In the genomic region with DNA sequence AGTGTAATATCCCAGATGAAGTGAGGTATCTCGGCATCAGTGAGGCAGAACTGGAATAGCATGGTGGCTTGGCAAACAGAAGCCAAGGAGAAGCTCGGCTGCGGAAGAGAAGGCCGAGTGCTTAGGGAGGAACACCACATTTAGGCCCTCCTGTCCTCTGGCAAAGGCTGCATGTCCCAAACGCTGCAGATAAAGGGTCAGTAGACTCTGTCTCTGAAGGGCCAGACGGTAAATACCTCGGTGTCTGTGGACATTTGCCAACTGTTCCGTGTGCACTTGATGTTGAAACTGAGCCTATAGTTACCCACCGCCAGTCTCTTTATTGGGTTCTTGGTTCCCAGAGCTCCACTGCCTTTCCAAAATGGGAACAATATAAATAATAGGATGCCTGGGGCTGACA, we compare ENCODE assay signal across 15 mouse cellular contexts. TPM values are rescaled to one million over a fixed set of nuclear protein-coding genes. Genes with fewer than 3 reads are reported as not detected.
DNase-seq lines count a peak whose midpoint lies in the region; ATAC-seq and TF ChIP-seq lines count a peak whose summit lies in the region.
"Had no signal": no experiment of that assay in that cellular context is flagged by ENCODE, and none has a peak within 500 bp of the region (broad histone marks: within the 10 kb centered on the region; RNA-seq: fewer than 3 reads in every experiment).

No protein-coding gene starts in this region.

- no peaks in the 10 kb centered on the region for H3K4me1 ChIP-seq in lung, postnatal 0 days (ENCODE audit: insufficient read depth, low read depth, low read length)
- H3K4me1 ChIP-seq in heart, postnatal 0 days (ENCODE audit: control insufficient read depth, insufficient read depth), result peaks cover 26% of the 10 kb centered on the region

- no peak overlapping the region for H3K27ac ChIP-seq in lung, postnatal 0 days (ENCODE audit: low read length)
- peak overlapping the region; percentile 83 for H3K27ac ChIP-seq in heart, postnatal 0 days (ENCODE audit: low read depth)
- H3K27ac ChIP-seq: embryonic facial prominence, embryonic 13.5 days; forebrain, embryonic 12.5 days; hindbrain, embryonic 13.5 days had no signal

- H3K9ac ChIP-seq in lung, postnatal 0 days (replicated peaks; ENCODE audit: low read depth), result no peak overlapping the region
- H3K9ac ChIP-seq in heart, postnatal 0 days (replicated peaks; ENCODE audit: low read depth, low read length), result no peak overlapping the region; the same call in 1 of the 2 replicates
- H3K9ac ChIP-seq: embryonic facial prominence, embryonic 13.5 days; forebrain, embryonic 12.5 days; hindbrain, embryonic 13.5 days had no signal

- H3K36me3 ChIP-seq in lung, postnatal 0 days (ENCODE audit: insufficient read depth, low read length), result no peaks in the 10 kb centered on the region
- no peaks in the 10 kb centered on the region; the same call in 1 of the 2 replicates for H3K36me3 ChIP-seq in heart, postnatal 0 days (replicated peaks; ENCODE audit: control insufficient read depth, insufficient read depth, low read length)

- H3K9me3 ChIP-seq in lung, postnatal 0 days (ENCODE audit: low read length), result no peaks in the 10 kb centered on the region
- H3K9me3 ChIP-seq in heart, postnatal 0 days (replicated peaks; ENCODE audit: control insufficient read depth, low read length), result no peaks in the 10 kb centered on the region
- H3K9me3 ChIP-seq: embryonic facial prominence, embryonic 13.5 days; forebrain, embryonic 12.5 days; hindbrain, embryonic 13.5 days had no signal

- DNase-seq in heart, adult 18-20 months, result peak; percentile 59 to 74
- DNase-seq in heart, postnatal 36 days, result no peak
- peak; percentile 22 for DNase-seq in lung, postnatal 0 days (ENCODE audit: low spot score)
- no peak for DNase-seq in lung, postnatal 10 days
- peak; percentile 56 for DNase-seq in heart, postnatal 0 days (ENCODE audit: low spot score)
- no peak for DNase-seq in retina, embryonic 14.5 days (ENCODE audit: low spot score)
- DNase-seq: cerebellum, postnatal 36 days; layer of hippocampus, adult 9-11 months; lung, postnatal 4 days had no signal

- no peak for TF ChIP-seq CTCF in lung, postnatal 0 days (IDR thresholded peaks at IDR 0.05)
- no peak for TF ChIP-seq CTCF in heart, postnatal 0 days (IDR thresholded peaks at IDR 0.05; ENCODE audit: low read depth)

- no peaks in the 10 kb centered on the region for H3K27me3 ChIP-seq in lung, postnatal 0 days (replicated peaks; ENCODE audit: insufficient read depth, low read length)
- no peaks in the 10 kb centered on the region for H3K27me3 ChIP-seq in heart, postnatal 0 days (ENCODE audit: control insufficient read depth, insufficient read depth, low read length)
- H3K27me3 ChIP-seq: embryonic facial prominence, embryonic 13.5 days; forebrain, embryonic 12.5 days; hindbrain, embryonic 13.5 days had no signal

- H3K4me3 ChIP-seq in lung, postnatal 0 days (ENCODE audit: low read depth, low read length), result no peak overlapping the region
- no peak overlapping the region for H3K4me3 ChIP-seq in heart, postnatal 0 days (ENCODE audit: low read depth, low read length)
- H3K4me3 ChIP-seq: embryonic facial prominence, embryonic 13.5 days; forebrain, embryonic 12.5 days; hindbrain, embryonic 13.5 days; myocyte had no signal

- intact Hi-C loops in heart, postnatal 36 days (cut with DNase I), result loop anchor here (5.0 kb wide), 1 partner anchor 40 kb away; no protein-coding TSS in a partner anchor

- TF ChIP-seq EP300 in lung, postnatal 0 days (IDR thresholded peaks at IDR 0.05), result no peak
- no peak for TF ChIP-seq EP300 in heart, postnatal 0 days (IDR thresholded peaks at IDR 0.05; ENCODE audit: low read depth)

- no peak for ATAC-seq in lung, postnatal 0 days
- 0 out of 2 replicates have a peak, but pooled peaks have one; percentile 22 for ATAC-seq in granulocyte monocyte progenitor cell, adult 5-6 weeks (replicated peaks; ENCODE audit: poor library complexity, severe bottlenecking)
- peak; percentile 66 for ATAC-seq in heart, postnatal 0 days (ENCODE audit: insufficient read depth, low read depth)
- ATAC-seq in erythroblast, adult 5-6 weeks (replicated peaks; ENCODE audit: low FRiP score, poor library complexity, severe bottlenecking), result no peak

- H3K4me2 ChIP-seq in lung, postnatal 0 days (replicated peaks; ENCODE audit: low read depth, low read length), result no peak overlapping the region
- H3K4me2 ChIP-seq in heart, postnatal 0 days (ENCODE audit: low read depth, low read length), result peak overlapping the region; percentile 26; the same call in 1 of the 2 replicates
- H3K4me2 ChIP-seq: embryonic facial prominence, embryonic 13.5 days; forebrain, embryonic 12.5 days; hindbrain, embryonic 13.5 days had no signal

- WGBS in lung, postnatal 0 days, result 33% methylated on average over 9 of the region's 9 CpGs
- WGBS in heart, postnatal 0 days, result 33% methylated on average over 9 of the region's 9 CpGs

RNA-seq across cellular contexts. Expression of a gene that starts 48.1 kb away (rescaled TPM):
- 10 to 100 TPM in 1 of 2 experiments, 1 to 10 TPM in 1; 9.7 to 11.8 TPM for total RNA-seq in heart, adult 18-20 months (2021)
- 10 to 100 TPM; 12.2 to 16.0 TPM for total RNA-seq in heart, postnatal 36 days (2021)
- 22.5 and 23.7 TPM in 2 replicates for polyA plus RNA-seq in lung, postnatal 0 days (2015; fragmentation: Nextera tagmentation; extraction: Ambion mirVana)
- 41.8 and 47.6 TPM in 2 replicates for total RNA-seq in granulocyte monocyte progenitor cell, adult 5-6 weeks (2014; fragmentation: Nextera tagmentation)
- total RNA-seq in granulocyte monocyte progenitor cell, adult 5-6 weeks (2017), result 69.2 and 79.4 TPM in 2 replicates
- total RNA-seq in heart, postnatal 0 days (2014; rRNA removed; ENCODE audit: low replicate concordance), result 37.8 and 43.4 TPM in 2 replicates
- 8.9 and 9.6 TPM in 2 replicates for polyA plus RNA-seq in heart, postnatal 0 days (2015; fragmentation: Nextera tagmentation; extraction: Ambion mirVana)
- 6.7 and 8.5 TPM in 2 replicates for total RNA-seq in erythroblast, adult 5-6 weeks (2015; ENCODE audit: low replicate concordance)
- total RNA-seq in erythroblast, adult 5-6 weeks (2017; ENCODE audit: low replicate concordance), result 7.8 and 11.7 TPM in 2 replicates

Comparison
In these comparisons a context has a peak if more than half of its experiments do, and no peak if none do; other contexts are left out.
1. DNase-seq: peak in heart, adult 18-20 months (2 of 2), lung, postnatal 0 days (single experiment) and heart, postnatal 0 days (single experiment); none in heart, postnatal 36 days (0 of 2), lung, postnatal 10 days (single experiment) and retina, embryonic 14.5 days (single experiment).
2. ATAC-seq: peak in granulocyte monocyte progenitor cell, adult 5-6 weeks (single experiment) and heart, postnatal 0 days (single experiment); none in lung, postnatal 0 days (single experiment) and erythroblast, adult 5-6 weeks (single experiment).